Comparison of ENCODE assay signal across 26 mouse cellular contexts in genomic region chr16:92899704-92900103, GRCm38 (mm10).
DNase-seq lines count a peak whose midpoint lies in the region; ATAC-seq lines count a peak whose summit lies in the region.
"Had no signal": no experiment of that assay in that cellular context is flagged by ENCODE, and none has a peak within 500 bp of the region (broad histone marks: within the 10 kb centered on the region; RNA-seq: fewer than 3 reads in every experiment).

No protein-coding gene starts in this region.

- no peak overlapping the region for H3K4me3 ChIP-seq in midbrain, embryonic 16.5 days (ENCODE audit: low read depth, low read length)
- H3K4me3 ChIP-seq: embryonic facial prominence, embryonic 12.5 days; embryonic facial prominence, embryonic 15.5 days; heart, adult 2 months; heart, embryonic 10.5 days; heart, embryonic 13.5 days; intestine, embryonic 15.5 days had no signal

- H3K27me3 ChIP-seq in splenic B cell, adult 2 months (ENCODE audit: control insufficient read depth, insufficient read depth, low read length, poor library complexity, severe bottlenecking) = no peaks in the 10 kb centered on the region; the same call in 1 of the 2 replicates
- no peaks in the 10 kb centered on the region for H3K27me3 ChIP-seq in midbrain, embryonic 16.5 days (ENCODE audit: control insufficient read depth, insufficient read depth, low read depth, low read length)
- H3K27me3 ChIP-seq: embryonic facial prominence, embryonic 12.5 days; embryonic facial prominence, embryonic 15.5 days; intestine, embryonic 15.5 days; Patski had no signal

- no peaks in the 10 kb centered on the region for H3K36me3 ChIP-seq in splenic B cell, adult 2 months (ENCODE audit: control insufficient read depth, insufficient read depth, low read length, poor library complexity, severe bottlenecking)
- no peaks in the 10 kb centered on the region for H3K36me3 ChIP-seq in midbrain, embryonic 16.5 days (ENCODE audit: control insufficient read depth, insufficient read depth, low read length)
- H3K36me3 ChIP-seq: embryonic facial prominence, embryonic 12.5 days; embryonic facial prominence, embryonic 15.5 days; heart, embryonic 10.5 days; heart, embryonic 13.5 days; intestine, embryonic 15.5 days had no signal

- no peak overlapping the region for H3K9ac ChIP-seq in midbrain, embryonic 16.5 days (ENCODE audit: low read depth, low read length)
- H3K9ac ChIP-seq: embryonic facial prominence, embryonic 12.5 days; embryonic facial prominence, embryonic 15.5 days; forebrain, postnatal 0 days; heart, embryonic 13.5 days; hindbrain, embryonic 14.5 days; intestine, embryonic 15.5 days had no signal

- DNase-seq in induced T-regulatory cell, adult 2 months (ENCODE audit: low read depth) = peak; percentile 64
- peak; percentile 31 for DNase-seq in splenic B cell, adult 2 months (ENCODE audit: low read depth, low spot score)
- no peak for DNase-seq in MN1 (ENCODE audit: low spot score)
- DNase-seq in right cerebral cortex, postnatal 14 days = no peak
- DNase-seq: adrenal gland, adult 2 months; adrenal gland, postnatal 14 days; cerebellum, adult 11 months; cerebellum, adult 2 months; cerebellum, adult 9-11 months; cerebellum, postnatal 25 days; forebrain, postnatal 0 days; gastrocnemius, postnatal 25 days; heart, adult 2 months; heart, postnatal 14 days; heart, postnatal 4 days had no signal

- H3K9me3 ChIP-seq in midbrain, embryonic 16.5 days (replicated peaks; ENCODE audit: control insufficient read depth, low read length, poor library complexity, severe bottlenecking) = no peaks in the 10 kb centered on the region
- H3K9me3 ChIP-seq: embryonic facial prominence, embryonic 12.5 days; embryonic facial prominence, embryonic 15.5 days; heart, embryonic 10.5 days; heart, embryonic 13.5 days; intestine, embryonic 15.5 days had no signal

- no peaks in the 10 kb centered on the region for H3K4me1 ChIP-seq in midbrain, embryonic 16.5 days (ENCODE audit: control insufficient read depth, insufficient read depth, low read length)
- H3K4me1 ChIP-seq: heart, embryonic 10.5 days; heart, embryonic 13.5 days; intestine, embryonic 15.5 days had no signal

- H3K27ac ChIP-seq in midbrain, embryonic 16.5 days (ENCODE audit: low read length) = no peak overlapping the region
- H3K27ac ChIP-seq: embryonic facial prominence, embryonic 12.5 days; embryonic facial prominence, embryonic 15.5 days; heart, adult 2 months; heart, embryonic 10.5 days; heart, embryonic 13.5 days; hindbrain, embryonic 14.5 days; hindbrain, postnatal 0 days; intestine, embryonic 15.5 days had no signal

- WGBS in midbrain, embryonic 16.5 days = 86% methylated on average over 1 of the region's 1 CpGs

- ATAC-seq in CD4-positive, CD25-positive, alpha-beta regulatory T cell, adult 4 months = peak; percentile 89
- no peak for ATAC-seq in midbrain, embryonic 16.5 days
- ATAC-seq: forebrain, embryonic 14.5 days; forebrain, postnatal 0 days; hindbrain, postnatal 0 days; intestine, embryonic 15.5 days; Patski had no signal

- H3K4me2 ChIP-seq in midbrain, embryonic 16.5 days (ENCODE audit: low read length) = no peak overlapping the region
- H3K4me2 ChIP-seq: embryonic facial prominence, embryonic 12.5 days; embryonic facial prominence, embryonic 15.5 days; heart, embryonic 13.5 days; hindbrain, embryonic 14.5 days; intestine, embryonic 15.5 days had no signal

Comparison
In these comparisons a context has a peak if more than half of its experiments do, and no peak if none do; other contexts are left out.
1. DNase-seq: peak in induced T-regulatory cell, adult 2 months (single experiment) and splenic B cell, adult 2 months (single experiment); none in MN1 (single experiment) and right cerebral cortex, postnatal 14 days (single experiment).